Mouse (Mus musculus): Measurements from ENCODE around the gene Lbh.

Gene Lbh

DNA sequence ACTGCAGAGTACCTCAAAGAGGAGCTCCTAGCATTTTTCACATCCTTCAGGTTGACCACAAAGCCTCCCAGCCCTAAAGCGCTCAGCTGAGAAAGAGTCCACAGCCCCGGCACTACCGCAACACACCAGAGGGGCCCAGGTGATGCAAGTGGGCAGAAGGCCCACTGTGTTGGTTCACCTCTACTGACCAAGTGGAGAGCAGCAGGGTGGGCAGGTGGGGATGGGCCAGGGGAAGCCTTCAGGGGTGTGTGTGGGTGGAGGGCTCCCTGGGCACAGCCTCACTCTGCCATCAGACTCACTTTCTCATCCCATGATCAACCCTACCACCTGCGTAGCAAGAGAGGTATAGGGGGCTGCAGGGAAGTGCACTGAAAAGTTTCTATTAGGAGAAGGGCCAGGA is 42.1 kb downstream of the Lbh start:
- in situ Hi-C loops (cut with MboI; ENCODE audit: low pct_unique_long_range_greater_than_20kb in 1 of 2, low sequenced_read_pairs in 2 of 2, unreplicated experiment in 1 of 2), result no loop called here

GRCm38 (mm10) chr17:72960873-72961272 is 42.8 kb downstream of the Lbh start:
- in situ Hi-C loops (cut with MboI; ENCODE audit: low pct_unique_long_range_greater_than_20kb in 1 of 2, low sequenced_read_pairs in 2 of 2, unreplicated experiment in 1 of 2), result no loop called here

GRCm38 (mm10) chr17:72961953-72962630 is 44.0 kb downstream of the Lbh start:
- in situ Hi-C loops (cut with MboI; ENCODE audit: low pct_unique_long_range_greater_than_20kb in 1 of 2, low sequenced_read_pairs in 2 of 2, unreplicated experiment in 1 of 2), result no loop called here

DNA sequence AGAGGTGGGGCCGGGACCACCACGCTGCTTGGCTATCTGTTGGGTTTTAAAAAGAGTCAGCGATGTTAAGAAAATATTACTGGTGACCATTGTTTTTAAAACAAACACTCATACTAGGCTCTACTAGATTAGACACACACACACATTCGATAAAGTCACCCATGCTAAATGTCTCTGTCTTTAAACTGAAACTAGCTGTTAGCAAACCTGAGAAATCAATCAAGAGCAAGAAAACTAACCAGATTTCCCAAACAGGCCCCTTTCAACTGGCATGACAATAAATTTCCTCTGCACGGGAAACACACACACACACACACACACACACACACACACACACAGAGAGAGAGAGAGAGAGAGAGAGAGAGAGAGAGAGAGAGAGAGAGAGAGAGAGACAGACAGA is 47.6 kb downstream of the Lbh start:
- in situ Hi-C loops (cut with MboI; ENCODE audit: low pct_unique_long_range_greater_than_20kb in 1 of 2, low sequenced_read_pairs in 2 of 2, unreplicated experiment in 1 of 2), result no loop called here

GRCm38 (mm10) chr17:72966091-72966531 is 48.0 kb downstream of the Lbh start:
- in situ Hi-C loops (cut with MboI; ENCODE audit: low pct_unique_long_range_greater_than_20kb in 1 of 2, low sequenced_read_pairs in 2 of 2, unreplicated experiment in 1 of 2), result no loop called here

DNA sequence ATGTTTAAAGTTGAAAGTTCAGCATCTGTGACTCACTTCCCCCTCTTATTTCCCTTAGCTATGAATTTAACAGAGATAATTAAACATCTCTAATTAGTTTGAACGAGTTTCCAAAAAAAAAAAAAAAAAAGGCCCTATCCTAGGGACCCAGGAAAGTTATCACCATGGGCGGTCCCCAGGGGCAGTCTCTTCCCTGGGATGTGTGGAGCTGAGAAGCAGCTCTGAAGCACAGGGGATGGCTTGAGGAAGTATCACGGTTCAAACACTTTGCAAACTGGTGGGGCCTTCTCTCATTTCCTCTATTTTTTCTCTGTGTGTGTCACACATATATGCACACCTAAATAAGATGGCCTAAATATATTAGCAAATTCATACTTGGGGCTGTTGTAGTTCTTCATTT is 48.8 kb downstream of the Lbh start:
- in situ Hi-C loops (cut with MboI; ENCODE audit: low pct_unique_long_range_greater_than_20kb in 1 of 2, low sequenced_read_pairs in 2 of 2, unreplicated experiment in 1 of 2), result no loop called here

GRCm38 (mm10) chr17:72967371-72968175 is 49.5 kb downstream of the Lbh start:
- in situ Hi-C loops (cut with MboI; ENCODE audit: low pct_unique_long_range_greater_than_20kb in 1 of 2, low sequenced_read_pairs in 2 of 2, unreplicated experiment in 1 of 2), result no loop called here

DNA sequence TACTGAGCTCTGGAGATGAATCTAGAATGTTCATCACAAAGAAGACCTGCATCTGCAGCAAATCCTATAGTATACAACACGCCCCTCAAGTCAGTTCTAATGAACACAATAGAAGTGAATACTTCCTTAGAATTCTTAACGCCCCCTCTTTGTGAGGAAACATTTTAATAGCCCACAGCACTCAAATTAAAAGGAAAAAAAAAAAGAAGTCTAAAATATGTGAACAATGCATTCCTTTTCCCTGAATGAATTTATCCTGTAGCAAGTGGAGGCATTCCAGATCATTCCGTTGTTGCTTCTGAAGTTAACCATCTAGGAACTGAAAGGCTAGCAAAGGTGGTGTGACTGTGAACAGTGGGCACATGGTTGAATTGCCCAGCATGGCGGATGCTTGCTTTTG is 50.6 kb downstream of the Lbh start:
- in situ Hi-C loops (cut with MboI; ENCODE audit: low pct_unique_long_range_greater_than_20kb in 1 of 2, low sequenced_read_pairs in 2 of 2, unreplicated experiment in 1 of 2), result no loop called here

GRCm38 (mm10) chr17:72970631-72971161 is 52.6 kb downstream of the Lbh start:
- in situ Hi-C loops (cut with MboI; ENCODE audit: low pct_unique_long_range_greater_than_20kb in 1 of 2, low sequenced_read_pairs in 2 of 2, unreplicated experiment in 1 of 2), result no loop called here

GRCm38 (mm10) chr17:72973041-72973440 is 54.9 kb downstream of the Lbh start:
- in situ Hi-C loops (cut with MboI; ENCODE audit: low pct_unique_long_range_greater_than_20kb in 1 of 2, low sequenced_read_pairs in 2 of 2, unreplicated experiment in 1 of 2), result no loop called here

DNA sequence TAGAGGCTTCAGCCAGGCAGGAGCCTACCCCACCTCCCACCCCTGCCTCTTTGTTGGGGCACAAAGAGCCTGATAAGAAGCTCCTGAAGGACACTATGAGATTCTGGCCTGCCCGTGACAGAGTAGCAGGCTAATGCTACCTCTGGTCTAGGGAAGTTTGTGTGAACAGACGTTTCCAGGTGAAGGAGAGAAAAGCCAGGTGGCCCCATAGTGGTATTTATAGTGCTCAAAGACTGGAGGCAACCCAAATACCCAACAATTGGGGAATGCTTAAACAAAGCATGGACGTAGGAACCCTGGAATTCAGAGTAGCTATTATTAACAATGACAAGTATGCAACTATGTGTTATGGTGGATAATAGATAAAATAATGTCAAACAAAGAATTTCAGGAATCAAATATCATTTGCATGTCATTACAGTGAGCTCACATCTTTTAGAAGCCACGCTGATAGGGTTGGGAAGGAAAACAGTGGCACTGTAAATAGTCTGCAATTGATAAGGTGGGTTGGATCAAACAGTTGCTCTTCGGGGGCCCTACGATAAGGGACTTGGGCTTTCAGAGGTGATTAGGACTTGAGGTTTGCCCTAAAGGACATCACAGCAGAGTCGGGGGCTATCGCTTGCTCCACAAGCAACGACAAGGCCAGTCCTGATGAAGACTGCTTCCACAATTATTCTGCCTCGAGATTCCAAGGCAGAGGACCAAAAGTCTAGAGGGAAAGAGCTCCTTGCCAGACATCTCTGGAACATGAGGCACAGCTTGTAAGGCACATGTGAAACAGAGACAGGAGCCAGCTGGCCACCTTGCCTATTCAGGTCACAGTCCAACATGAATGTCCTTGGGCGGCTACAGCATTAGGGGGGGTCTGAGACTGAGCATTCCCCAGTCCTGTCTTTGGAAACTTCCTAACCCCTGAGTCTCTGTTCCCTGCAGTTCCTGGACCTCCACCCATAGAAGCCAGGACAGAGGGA is 58.4 kb downstream of the Lbh start:
- in situ Hi-C loops (cut with MboI; ENCODE audit: low pct_unique_long_range_greater_than_20kb in 1 of 2, low sequenced_read_pairs in 2 of 2, unreplicated experiment in 1 of 2), result no loop called here

DNA sequence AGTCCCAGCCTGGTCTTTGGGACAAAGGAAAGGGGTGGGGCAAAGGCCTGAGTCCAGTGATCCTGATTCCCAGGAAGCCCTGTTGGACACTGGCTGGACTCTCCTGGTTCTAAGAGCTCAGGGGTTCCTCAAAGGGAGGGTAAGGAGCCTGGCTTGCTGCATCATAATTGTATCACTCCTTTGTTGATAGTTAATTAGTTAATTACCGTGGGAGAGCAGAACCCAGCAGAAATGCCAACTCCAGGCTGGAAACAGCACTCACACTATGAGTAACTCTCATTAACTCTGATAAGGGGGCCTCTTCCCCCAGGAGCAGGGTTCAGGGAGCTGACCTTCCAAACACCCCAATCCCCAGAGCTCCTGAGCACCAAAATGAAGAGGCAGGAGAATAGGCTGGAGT is 59.5 kb downstream of the Lbh start:
- in situ Hi-C loops (cut with MboI; ENCODE audit: low pct_unique_long_range_greater_than_20kb in 1 of 2, low sequenced_read_pairs in 2 of 2, unreplicated experiment in 1 of 2), result no loop called here

- in situ Hi-C loops (cut with MboI; ENCODE audit: low pct_unique_long_range_greater_than_20kb in 1 of 2, low sequenced_read_pairs in 2 of 2, unreplicated experiment in 1 of 2), result no loop called here
Observed at GRCm38 (mm10) chr17:72982156-72982555, 64.1 kb downstream of the Lbh start.

DNA sequence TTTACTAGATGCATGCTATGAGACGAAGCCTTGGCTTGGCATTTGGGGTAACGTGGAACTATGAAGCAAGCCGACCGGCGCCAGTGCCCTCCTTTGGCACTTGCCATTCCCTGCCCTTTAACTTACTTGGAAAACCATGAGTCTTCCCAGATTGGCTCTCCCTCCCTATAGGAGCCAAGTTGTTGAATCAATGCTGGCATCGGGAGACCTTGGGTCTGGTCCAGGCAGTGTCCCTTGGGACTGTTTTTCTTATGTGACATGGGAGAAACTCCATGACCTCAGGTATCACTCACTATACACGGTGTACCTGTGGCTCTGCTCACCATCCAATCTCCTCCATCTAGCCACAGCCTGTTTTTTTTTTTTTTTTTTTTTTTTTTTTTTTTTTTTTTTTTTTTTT is 65.4 kb downstream of the Lbh start:
- in situ Hi-C loops (cut with MboI; ENCODE audit: low pct_unique_long_range_greater_than_20kb in 1 of 2, low sequenced_read_pairs in 2 of 2, unreplicated experiment in 1 of 2), result no loop called here

- in situ Hi-C loops (cut with MboI; ENCODE audit: low pct_unique_long_range_greater_than_20kb in 1 of 2, low sequenced_read_pairs in 2 of 2, unreplicated experiment in 1 of 2), result no loop called here
Observed at GRCm38 (mm10) chr17:72989025-72989424, 70.9 kb downstream of the Lbh start.

All from mouse embryonic stem cell (cell line).